In genomic region chr9:99710297-99710696, GRCm38 (mm10) we compare ENCODE assay signal across 29 mouse cellular contexts. TPM values are rescaled to one million over a fixed set of nuclear protein-coding genes. Genes with fewer than 3 reads are reported as not detected.
DNase-seq lines count a peak whose midpoint lies in the region; ATAC-seq lines count a peak whose summit lies in the region.
"Had no signal": no experiment of that assay in that cellular context is flagged by ENCODE, and none has a peak within 500 bp of the region (broad histone marks: within the 10 kb centered on the region; RNA-seq: fewer than 3 reads in every experiment).

No protein-coding gene starts in this region.

- ATAC-seq in lung, embryonic 15.5 days (ENCODE audit: borderline replicate concordance, extremely low read depth, low FRiP score, low TSS enrichment), result no peak
- no peak for ATAC-seq in stomach, embryonic 14.5 days (ENCODE audit: insufficient number of reproducible peaks, insufficient read depth, low FRiP score, low read depth)
- no peak for ATAC-seq in stomach, embryonic 15.5 days (ENCODE audit: insufficient read depth, low FRiP score, low read depth)
- ATAC-seq: CD4-positive, CD25-positive, alpha-beta regulatory T cell, adult 4 months; forebrain, embryonic 15.5 days had no signal

- H3K4me2 ChIP-seq in lung, embryonic 15.5 days, result peak overlapping the region; percentile 14; the same call in 1 of the 2 replicates
- H3K4me2 ChIP-seq in stomach, embryonic 14.5 days (replicated peaks; ENCODE audit: low read depth, low read length), result no peak overlapping the region
- H3K4me2 ChIP-seq in stomach, embryonic 15.5 days, result no peak overlapping the region; the same call in 1 of the 2 replicates
- H3K4me2 ChIP-seq: embryonic facial prominence, embryonic 13.5 days; forebrain, embryonic 12.5 days; forebrain, embryonic 15.5 days; heart, embryonic 13.5 days; hindbrain, embryonic 15.5 days had no signal

- 46% methylated on average over 4 of the region's 4 CpGs for WGBS in lung, embryonic 15.5 days
- 73% methylated on average over 4 of the region's 4 CpGs for WGBS in stomach, embryonic 14.5 days
- 68% methylated on average over 4 of the region's 4 CpGs for WGBS in stomach, embryonic 15.5 days

- no peak overlapping the region for H3K4me3 ChIP-seq in lung, embryonic 15.5 days
- no peak overlapping the region for H3K4me3 ChIP-seq in stomach, embryonic 14.5 days (ENCODE audit: low read depth, low read length)
- H3K4me3 ChIP-seq in stomach, embryonic 15.5 days (replicated peaks), result no peak overlapping the region
- H3K4me3 ChIP-seq: embryonic facial prominence, embryonic 10.5 days; embryonic facial prominence, embryonic 13.5 days; erythroblast, embryonic 14.5 days; forebrain, embryonic 12.5 days; forebrain, embryonic 15.5 days; heart, adult 2 months; heart, embryonic 10.5 days; heart, embryonic 13.5 days; hindbrain, embryonic 15.5 days had no signal

- H3K27me3 ChIP-seq in lung, embryonic 15.5 days, result no peaks in the 10 kb centered on the region
- H3K27me3 ChIP-seq in stomach, embryonic 14.5 days (ENCODE audit: control insufficient read depth, insufficient read depth, low read length), result no peaks in the 10 kb centered on the region
- no peaks in the 10 kb centered on the region for H3K27me3 ChIP-seq in stomach, embryonic 15.5 days (replicated peaks)
- H3K27me3 ChIP-seq: embryonic facial prominence, embryonic 13.5 days; forebrain, embryonic 12.5 days; forebrain, embryonic 15.5 days; heart, embryonic 13.5 days; hindbrain, embryonic 15.5 days had no signal

- DNase-seq in lung, postnatal 36 days, result no peak
- DNase-seq in c-Kit-positive CD71-positive TER-119-positive erythroid progenitor cells, embryonic 14.5 days (ENCODE audit: low spot score), result no peak
- no peak for DNase-seq in left cerebral cortex, adult 9 months (ENCODE audit: low spot score in 2 of 2)
- DNase-seq: adrenal gland, adult 2 months; adrenal gland, postnatal 14 days; cerebellum, adult 11-12 months; cerebellum, adult 8-10 months; cerebellum, postnatal 10 days; cerebellum, postnatal 36 days; embryo, embryonic 11 days; gastrocnemius, postnatal 10 days; gastrocnemius, postnatal 36 days; heart, adult 2 months; heart, postnatal 14 days; heart, postnatal 4 days had no signal

- H3K36me3 ChIP-seq in lung, embryonic 15.5 days, result no peaks in the 10 kb centered on the region
- no peaks in the 10 kb centered on the region for H3K36me3 ChIP-seq in stomach, embryonic 14.5 days (ENCODE audit: control insufficient read depth, insufficient read depth, low read length)
- H3K36me3 ChIP-seq in stomach, embryonic 15.5 days, result no peaks in the 10 kb centered on the region
- H3K36me3 ChIP-seq: embryonic facial prominence, embryonic 10.5 days; embryonic facial prominence, embryonic 13.5 days; forebrain, embryonic 12.5 days; forebrain, embryonic 15.5 days; heart, embryonic 10.5 days; heart, embryonic 13.5 days; hindbrain, embryonic 15.5 days had no signal

- no peak overlapping the region for H3K9ac ChIP-seq in lung, embryonic 15.5 days
- H3K9ac ChIP-seq in stomach, embryonic 14.5 days (replicated peaks; ENCODE audit: low read depth, low read length), result no peak overlapping the region
- no peak overlapping the region for H3K9ac ChIP-seq in stomach, embryonic 15.5 days
- H3K9ac ChIP-seq: embryonic facial prominence, embryonic 13.5 days; forebrain, embryonic 12.5 days; forebrain, embryonic 15.5 days; heart, embryonic 13.5 days; hindbrain, embryonic 15.5 days had no signal

- peaks cover 8% of the 10 kb centered on the region for H3K4me1 ChIP-seq in lung, embryonic 15.5 days
- H3K4me1 ChIP-seq in stomach, embryonic 14.5 days (ENCODE audit: control insufficient read depth, insufficient read depth, low read length), result no peaks in the 10 kb centered on the region
- no peaks in the 10 kb centered on the region for H3K4me1 ChIP-seq in stomach, embryonic 15.5 days
- H3K4me1 ChIP-seq: embryonic facial prominence, embryonic 10.5 days; embryonic facial prominence, embryonic 13.5 days; forebrain, embryonic 12.5 days; forebrain, embryonic 15.5 days; heart, embryonic 10.5 days; heart, embryonic 13.5 days; hindbrain, embryonic 15.5 days had no signal

- H3K27ac ChIP-seq in lung, embryonic 15.5 days, result peak overlapping the region; percentile 97
- peak overlapping the region; percentile 79; the same call in 1 of the 2 replicates for H3K27ac ChIP-seq in stomach, embryonic 14.5 days (ENCODE audit: low read length)
- peak overlapping the region; percentile 57 for H3K27ac ChIP-seq in stomach, embryonic 15.5 days
- H3K27ac ChIP-seq: embryonic facial prominence, embryonic 10.5 days; embryonic facial prominence, embryonic 13.5 days; forebrain, embryonic 12.5 days; forebrain, embryonic 15.5 days; heart, adult 2 months; heart, embryonic 10.5 days; heart, embryonic 13.5 days; hindbrain, embryonic 15.5 days had no signal

- H3K9me3 ChIP-seq in lung, embryonic 15.5 days, result no peaks in the 10 kb centered on the region
- no peaks in the 10 kb centered on the region for H3K9me3 ChIP-seq in stomach, embryonic 14.5 days (ENCODE audit: control insufficient read depth, low read depth, low read length)
- no peaks in the 10 kb centered on the region for H3K9me3 ChIP-seq in stomach, embryonic 15.5 days
- H3K9me3 ChIP-seq: embryonic facial prominence, embryonic 10.5 days; embryonic facial prominence, embryonic 13.5 days; forebrain, embryonic 12.5 days; forebrain, embryonic 15.5 days; heart, embryonic 10.5 days; heart, embryonic 13.5 days; hindbrain, embryonic 15.5 days had no signal

RNA-seq across cellular contexts. Expression of gene Cldn18, which starts 6.8 kb away (rescaled TPM):
- 311 and 329 TPM in 2 replicates for polyA plus RNA-seq in lung, embryonic 15.5 days (2015; fragmentation: Nextera tagmentation; extraction: Ambion mirVana)
- polyA plus RNA-seq in stomach, embryonic 14.5 days (2014; fragmentation: Nextera tagmentation; extraction: Ambion mirVana), result 248 and 262 TPM in 2 replicates
- polyA plus RNA-seq in stomach, embryonic 15.5 days (2015; fragmentation: Nextera tagmentation; extraction: Ambion mirVana), result 236 and 267 TPM in 2 replicates
- polyA plus RNA-seq: adrenal gland, adult 2 months; CD4-positive, CD25-positive, alpha-beta regulatory T cell, adult 4 months; cortical plate, adult 2 months; embryonic facial prominence, embryonic 10.5 days; erythroblast, embryonic 14.5 days; forebrain, embryonic 12.5 days; forebrain, embryonic 15.5 days; hindbrain, embryonic 11.5 days had no signal
